Mouse (Mus musculus) stomach, postnatal 0 days (tissue): ENCODE data around the gene Pcmt1.

Experiments used
- CTCF ChIP-seq: IDR thresholded peaks from 2 replicates; pipeline ENCODE4 v1.5.1; 2016; ENCODE audit warnings: antibody characterized with exemption, low read depth, mild to moderate bottlenecking, moderate library complexity
- EP300 ChIP-seq: optimal IDR thresholded peaks from 2 replicates; pipeline ENCODE3; 2016; ENCODE audit warnings: antibody characterized with exemption

DNA sequence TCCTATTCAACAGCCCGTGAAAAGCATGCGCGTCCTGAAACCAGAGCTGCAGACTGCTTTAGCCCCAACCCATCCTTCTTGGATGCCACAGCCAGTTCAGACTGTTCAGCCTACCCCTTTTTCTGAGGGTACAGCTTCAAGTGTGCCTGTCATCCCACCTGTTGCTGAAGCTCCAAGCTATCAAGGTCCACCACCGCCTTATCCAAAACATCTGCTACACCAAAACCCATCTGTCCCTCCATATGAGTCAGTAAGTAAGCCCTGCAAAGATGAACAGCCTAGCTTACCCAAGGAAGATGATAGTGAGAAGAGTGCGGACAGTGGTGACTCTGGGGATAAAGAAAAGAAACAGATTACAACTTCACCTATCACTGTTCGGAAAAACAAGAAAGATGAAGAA is 21.6 kb upstream of the Pcmt1 start:
- no peak for TF ChIP-seq CTCF
- no peak for TF ChIP-seq EP300
